Mouse (Mus musculus) kidney, postnatal 4 days (tissue): Measurements from ENCODE around the gene Actl6b.
"Not testable (repeated sequence)": the region's sequence is repeated elsewhere in the genome, so short reads cannot be mapped to it uniquely, and the experiment has no call there.

Experiments
- DNase-seq, 2 experiments: peaks; one replicate each; pipeline ENCODE4 v3.0.0; 2021; ENCODE audit warnings: mixed read lengths in 2 of 2

The Actl6b gene

DNA sequence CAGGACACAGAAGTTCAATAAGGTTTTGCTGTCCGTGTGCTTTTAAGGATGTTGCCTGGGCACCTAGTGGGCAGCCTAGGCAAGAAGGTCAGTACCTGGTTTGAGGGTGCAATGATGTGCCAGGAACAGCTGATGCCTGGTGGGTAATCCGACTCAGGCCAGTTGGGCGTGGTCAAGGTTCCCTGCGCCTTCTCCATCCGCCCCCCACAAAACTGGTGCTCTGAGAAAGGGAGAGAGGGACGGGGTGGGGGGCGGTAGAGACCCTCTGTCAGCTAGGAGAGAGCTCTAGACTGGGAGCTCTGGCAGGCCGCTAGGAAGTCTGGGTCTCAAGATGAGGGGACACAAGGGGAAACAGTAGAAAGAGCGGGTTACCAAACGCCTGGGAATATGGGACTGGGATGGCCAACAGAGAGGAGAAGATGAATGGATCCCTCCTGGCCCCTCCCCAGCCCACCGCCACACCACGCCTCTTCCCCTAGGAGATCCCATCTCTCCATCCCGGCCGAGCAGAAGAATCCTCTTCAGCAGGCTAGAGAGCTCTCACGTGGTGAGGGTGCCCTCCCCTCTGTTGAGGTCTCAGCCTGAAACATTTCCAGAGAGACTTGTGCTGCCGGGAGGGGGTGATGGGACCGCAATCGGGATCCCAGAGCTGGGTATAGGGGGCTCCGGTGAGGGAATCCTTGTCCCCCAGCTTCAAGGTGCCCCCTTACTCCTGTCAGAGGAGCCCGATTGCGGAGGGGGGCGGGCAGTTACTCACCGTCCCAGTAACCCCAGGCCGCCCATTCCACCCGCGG is 54.7 kb downstream of the Actl6b start:
- peak in 1 of 2 experiments; percentile 10 for DNase-seq

DNA sequence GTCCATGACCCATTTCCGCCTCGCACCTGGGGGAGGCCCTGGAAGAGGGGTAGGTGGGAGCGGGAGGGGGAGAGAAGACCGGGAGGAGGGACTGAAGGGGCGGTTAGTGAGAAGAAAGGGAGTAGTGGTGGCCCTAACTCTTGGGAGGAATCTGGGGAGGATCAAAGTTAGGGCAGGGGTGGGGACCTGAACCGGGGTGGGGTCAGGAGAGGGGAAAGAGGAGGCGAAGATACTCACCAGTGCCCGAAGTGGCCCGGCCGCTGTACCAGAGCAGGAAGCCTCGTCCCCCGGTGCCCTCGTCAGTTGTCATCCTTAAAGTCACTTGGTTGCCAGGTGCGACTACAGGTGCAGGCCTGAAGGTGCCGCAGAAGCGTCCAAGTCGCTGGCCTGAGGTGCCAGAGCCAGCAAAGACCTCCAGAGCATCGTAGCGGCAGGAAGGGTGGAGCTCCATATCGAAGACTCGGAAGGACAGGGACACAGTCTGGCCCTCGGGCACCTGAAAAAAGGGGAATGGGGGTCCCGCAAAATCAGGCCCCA is 55.4 kb downstream of the Actl6b start:
- DNase-seq, result peak; percentile 28 to 51

DNA sequence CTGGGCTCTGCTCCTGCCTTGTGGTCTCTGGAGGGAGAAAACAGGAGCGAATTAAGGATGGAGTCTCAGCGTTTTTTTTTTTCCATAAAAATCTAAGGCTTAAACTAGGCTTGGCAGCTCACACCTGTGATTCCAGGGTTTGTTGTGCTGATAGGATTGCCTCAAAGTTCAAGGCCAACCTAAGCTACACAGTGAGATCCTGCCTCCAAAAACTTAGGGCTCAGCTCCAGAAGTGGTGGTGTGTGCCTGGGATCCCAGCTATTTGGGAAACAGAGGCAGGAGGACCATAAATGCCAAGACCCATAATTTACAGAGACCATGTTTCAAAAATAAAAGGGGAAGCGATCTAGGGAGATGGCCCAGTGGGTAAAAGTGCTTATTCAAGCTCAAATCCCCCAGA is 56.0 kb downstream of the Actl6b start:
- no peak for DNase-seq

DNA sequence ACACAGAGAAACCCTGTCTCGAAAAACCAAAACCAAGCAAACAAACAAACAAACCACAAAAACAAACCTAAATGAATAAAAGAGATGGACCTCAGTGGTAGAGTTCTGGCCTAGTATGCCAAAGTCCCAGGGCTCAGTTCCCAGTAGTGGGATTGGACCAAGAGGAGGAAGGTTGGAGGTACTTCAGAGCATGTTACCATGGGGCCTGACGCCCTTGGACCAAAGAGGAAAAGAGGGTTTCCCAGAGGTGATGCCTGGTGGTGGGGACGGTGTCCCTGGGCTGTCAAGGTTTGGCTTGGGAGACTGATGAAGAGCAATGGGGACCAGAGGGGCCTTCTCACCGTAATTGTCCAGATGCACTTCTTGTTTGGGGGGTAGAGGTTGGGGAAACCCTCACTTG is 56.7 kb downstream of the Actl6b start:
- DNase-seq, result no peak

DNA sequence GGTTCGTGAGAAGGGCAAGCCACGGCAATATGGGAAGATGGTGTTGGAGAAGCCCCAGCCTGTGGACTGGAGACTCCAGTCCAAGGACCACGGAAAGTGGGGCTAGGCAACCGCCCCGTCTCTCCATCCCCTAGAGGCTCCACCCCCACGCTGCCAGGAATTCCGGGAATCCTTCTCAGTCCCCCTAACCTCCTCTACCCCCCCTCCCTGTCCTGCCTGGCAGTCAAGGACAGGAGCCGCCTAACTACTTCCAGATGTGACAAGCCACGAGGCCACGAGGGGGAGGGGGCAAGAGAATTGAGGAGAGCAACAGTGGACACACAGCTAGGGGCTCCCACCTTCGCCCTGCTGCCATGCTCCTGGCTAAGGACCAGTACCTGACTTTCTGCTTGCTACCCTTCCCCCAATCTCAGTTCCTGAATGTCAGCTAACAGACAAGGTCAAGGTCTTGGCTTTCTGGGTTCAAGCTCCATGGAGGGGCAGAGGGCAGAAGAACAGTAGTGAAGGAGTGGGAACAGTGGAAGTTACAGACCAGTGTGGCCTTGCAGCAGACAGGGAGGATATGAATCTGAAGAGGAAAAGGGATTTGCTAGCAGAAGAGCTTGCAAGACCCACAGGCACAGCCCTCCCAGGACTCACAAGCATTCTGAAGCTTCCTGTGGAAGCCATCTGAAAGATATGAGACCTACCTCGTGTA is 57.4 kb downstream of the Actl6b start:
- peak; percentile 85 to 92 for DNase-seq

DNA sequence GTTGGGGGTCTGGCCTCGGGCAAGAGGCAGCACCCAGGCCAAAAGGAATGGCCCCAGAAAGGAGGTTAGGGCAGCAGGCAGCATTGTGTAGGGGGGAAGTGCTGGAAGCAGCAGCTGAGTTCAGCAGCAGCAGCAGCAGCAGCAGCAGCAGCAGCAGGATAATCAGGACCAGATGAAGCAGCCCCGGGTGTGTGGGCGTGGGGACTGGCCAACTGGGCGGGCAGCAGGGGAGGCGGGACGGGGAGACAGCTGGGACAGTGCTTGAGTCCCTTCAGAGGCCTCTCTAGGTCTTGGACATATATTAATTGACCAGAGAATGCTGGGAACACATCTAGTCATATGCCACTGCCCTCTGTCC is 57.9 kb downstream of the Actl6b start:
- DNase-seq, result peak; percentile 81 to 88

DNA sequence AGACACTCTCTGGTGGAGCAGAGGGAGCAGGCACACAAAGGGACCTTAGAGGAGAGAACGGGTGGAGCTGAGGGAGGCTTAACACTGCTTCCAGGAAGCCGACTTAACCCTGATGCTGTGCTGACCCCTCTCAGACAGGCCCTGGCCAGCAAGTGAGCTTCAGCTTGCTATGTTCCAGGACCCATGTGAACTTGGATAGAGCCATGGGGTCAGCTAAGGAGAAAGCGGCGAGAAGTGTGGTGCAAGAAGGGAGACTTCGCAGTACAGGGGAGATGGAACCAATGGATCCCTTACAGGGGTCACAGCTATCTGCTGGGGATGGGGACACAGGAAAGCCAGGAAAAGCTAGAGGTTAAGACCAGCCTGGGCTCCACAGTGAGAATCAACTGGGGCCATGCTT is 59.8 kb downstream of the Actl6b start:
- no peak for DNase-seq

DNA sequence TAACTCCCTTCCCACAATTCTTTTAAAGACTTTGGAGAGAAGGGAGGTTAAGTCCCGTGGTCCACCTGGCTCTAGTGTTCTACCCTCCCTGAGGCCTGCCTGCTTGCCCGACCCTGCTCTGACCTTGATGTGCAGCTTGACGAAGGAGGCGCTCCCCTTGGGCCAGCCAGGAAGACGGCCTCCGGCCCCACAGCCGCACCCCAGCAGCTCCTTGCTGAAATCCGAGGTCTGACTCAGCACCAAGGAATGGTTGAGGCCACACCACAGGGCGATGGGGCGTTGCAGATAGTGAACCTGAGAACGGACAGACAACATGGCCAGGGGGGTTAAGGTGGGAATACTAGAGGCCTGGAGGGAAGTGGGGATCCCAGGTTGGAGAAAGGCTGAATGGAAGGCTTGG is 60.2 kb downstream of the Actl6b start, which contains the start of gene Pcolce:
Pcolce (minus strand) TSS at position 235 of the 400 bp plus-strand sequence.
- peak; percentile 40 to 47 for DNase-seq

DNA sequence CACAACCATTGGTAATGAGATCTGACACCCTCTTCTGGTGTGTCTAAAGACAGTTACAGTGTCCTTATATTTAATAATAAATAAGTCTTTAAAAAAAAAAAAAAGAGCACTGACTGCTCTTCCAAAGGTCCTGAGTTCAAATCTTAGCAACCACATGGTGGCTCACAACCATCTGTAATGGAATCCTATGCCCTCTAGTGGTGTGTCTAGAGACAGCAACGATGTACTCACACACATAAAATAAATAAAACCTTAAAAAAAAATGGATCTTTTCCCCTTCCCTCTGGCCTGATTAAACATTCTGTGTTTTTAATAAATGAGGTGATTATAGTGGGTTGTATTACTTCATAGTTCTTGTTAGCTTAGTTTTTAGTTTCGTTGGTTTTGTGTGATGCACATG is 61.6 kb downstream of the Actl6b start:
- not testable (repeated sequence) for DNase-seq

DNA sequence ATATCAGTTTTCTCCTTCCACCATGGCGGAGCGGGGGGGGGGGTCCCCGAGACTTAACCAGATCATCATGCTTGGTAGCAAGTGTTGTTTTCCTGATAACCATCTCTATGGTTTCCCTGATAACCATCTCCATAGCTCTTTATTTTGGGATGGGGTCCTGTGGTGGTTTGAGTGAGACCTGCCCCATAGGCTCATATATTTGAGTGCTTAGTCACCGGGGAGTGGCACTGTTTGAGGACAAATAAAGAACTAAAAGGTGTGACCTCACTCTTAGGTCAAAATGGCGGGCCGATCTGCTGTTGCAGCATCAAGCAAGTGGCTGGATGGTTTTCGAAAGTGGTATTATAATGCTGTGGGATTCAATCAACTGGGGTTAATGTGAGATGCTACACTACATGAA is 62.0 kb downstream of the Actl6b start:
- DNase-seq, result no peak
